Mouse (Mus musculus): ENCODE measurements at regions not wholly inside any gene's neighbourhood (a gene's known extent, or its start where the extent isn't known, plus 50 kb on each side); places are given as distances from the start of the nearest gene placed in this dataset.
"Not testable (repeated sequence)": the region's sequence is repeated elsewhere in the genome, so short reads cannot be mapped to it uniquely, and the experiment has no call there.

DNA sequence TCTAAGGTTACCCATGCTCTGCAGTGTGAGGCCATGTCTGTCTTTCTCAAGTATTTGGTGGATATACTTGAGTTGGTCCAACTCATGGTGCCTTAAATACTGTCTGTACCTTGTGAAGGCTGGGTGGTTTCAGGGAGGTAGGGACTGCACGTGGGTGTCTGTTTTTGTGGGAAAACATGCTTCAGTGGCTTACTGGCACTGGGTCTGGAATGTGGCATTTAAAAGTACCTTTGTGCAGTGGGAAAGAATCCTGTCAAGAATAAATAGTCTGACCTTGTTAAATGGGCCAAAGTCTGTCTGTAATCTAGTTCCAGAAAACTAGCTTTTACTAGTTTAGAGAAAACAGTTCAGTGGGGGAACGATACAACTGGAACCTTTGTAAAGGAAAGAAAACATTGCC, 157.5 kb upstream of the Vmn1r3 start:
- intact Hi-C loops (cut with DNase I) = not testable (repeated sequence)

GRCm38 (mm10) chr4:3342165-3342564, 157.0 kb upstream of the Vmn1r3 start:
- intact Hi-C loops (cut with DNase I); DNase-seq (ENCODE audit: low spot score in 2 of 2): not testable (repeated sequence)

More for the DNA sequence above, 157.5 kb upstream of the Vmn1r3 start:
- not testable (repeated sequence) for DNase-seq (ENCODE audit: low spot score in 2 of 2)
